21 mouse cellular contexts compared by ENCODE assay signal in genomic region chr7:48044046-48044445, GRCm38 (mm10). TPM values are rescaled to one million over a fixed set of nuclear protein-coding genes. Genes with fewer than 3 reads are reported as not detected.
"Had no signal": no experiment of that assay in that cellular context is flagged by ENCODE, and none has a peak within 500 bp of the region (broad histone marks: within the 10 kb centered on the region; RNA-seq: fewer than 3 reads in every experiment).

No protein-coding gene starts in this region.

- H3K9me3 ChIP-seq: liver, embryonic 15.5 days; midbrain, embryonic 15.5 days; neural tube, embryonic 13.5 days had no signal

- ATAC-seq: lung, postnatal 0 days; midbrain, embryonic 15.5 days had no signal

- H3K4me3 ChIP-seq: limb, embryonic 12.5 days; liver, embryonic 15.5 days; midbrain, embryonic 15.5 days; neural tube, embryonic 13.5 days had no signal

- H3K27ac ChIP-seq: kidney, postnatal 0 days; limb, embryonic 12.5 days; liver, embryonic 15.5 days; midbrain, embryonic 15.5 days; neural tube, embryonic 13.5 days; stomach, postnatal 0 days had no signal

- H3K36me3 ChIP-seq: limb, embryonic 12.5 days; liver, embryonic 15.5 days; midbrain, embryonic 15.5 days; neural tube, embryonic 13.5 days had no signal

- DNase-seq: kidney, postnatal 36 days; layer of hippocampus, adult 9-11 months; layer of hippocampus, postnatal 36 days; liver; lung, adult 2 months; lung, postnatal 36 days; right cerebral cortex, postnatal 25 days; thymus, postnatal 4 days had no signal

- H3K27me3 ChIP-seq: limb, embryonic 12.5 days; liver, embryonic 15.5 days; midbrain, embryonic 15.5 days; neural tube, embryonic 13.5 days had no signal

- H3K9ac ChIP-seq: limb, embryonic 12.5 days; liver, embryonic 15.5 days; midbrain, embryonic 15.5 days; neural tube, embryonic 13.5 days had no signal

- H3K4me2 ChIP-seq: limb, embryonic 12.5 days; liver, embryonic 15.5 days; midbrain, embryonic 11.5 days; midbrain, embryonic 15.5 days; neural tube, embryonic 13.5 days had no signal

- H3K4me1 ChIP-seq: limb, embryonic 12.5 days; midbrain, embryonic 15.5 days; neural tube, embryonic 13.5 days had no signal

RNA-seq across cellular contexts. Expression of gene Mrgprx1, which starts 16.6 kb away (rescaled TPM):
- total RNA-seq: layer of hippocampus, adult 18-20 months; layer of hippocampus, postnatal 36 days; left cerebral cortex, adult 8-10 months; left cerebral cortex, postnatal 25 days; megakaryocyte, adult 5-6 weeks had no signal
- polyA plus RNA-seq: kidney, postnatal 0 days; limb, embryonic 12.5 days; liver, embryonic 15.5 days; lung, adult 2 months; lung, postnatal 0 days; midbrain, embryonic 11.5 days; midbrain, embryonic 15.5 days; neural tube, embryonic 13.5 days; small intestine, adult 2 months; stomach, postnatal 0 days had no signal
